In genomic region chr2:77925997-77926396, GRCm38 (mm10) we compare ENCODE assay signal across 15 mouse cellular contexts.
"Had no signal": no experiment of that assay in that cellular context is flagged by ENCODE, and none has a peak within 500 bp of the region (broad histone marks: within the 10 kb centered on the region; RNA-seq: fewer than 3 reads in every experiment).

No protein-coding gene starts in this region.

- H3K27me3 ChIP-seq: neural tube, embryonic 13.5 days; neural tube, embryonic 15.5 days; stomach, embryonic 15.5 days had no signal

- H3K9ac ChIP-seq: neural tube, embryonic 13.5 days; neural tube, embryonic 15.5 days; stomach, embryonic 15.5 days had no signal

- H3K4me3 ChIP-seq: neural tube, embryonic 13.5 days; neural tube, embryonic 15.5 days; stomach, embryonic 15.5 days had no signal

- H3K9me3 ChIP-seq: neural tube, embryonic 13.5 days; neural tube, embryonic 15.5 days; stomach, embryonic 15.5 days had no signal

- DNase-seq: retina, postnatal 1 day; right cerebral cortex, adult 18-20 months; right cerebral cortex, postnatal 14 days; right cerebral cortex, postnatal 25 days; right cerebral cortex, postnatal 4 days; spleen, adult 18-20 months; thymus, adult 18-20 months; thymus, adult 2 months; thymus, postnatal 14 days; thymus, postnatal 25 days; thymus, postnatal 36 days; thymus, postnatal 4 days had no signal

- H3K4me2 ChIP-seq: neural tube, embryonic 13.5 days; neural tube, embryonic 15.5 days; stomach, embryonic 15.5 days had no signal

- H3K27ac ChIP-seq: neural tube, embryonic 13.5 days; neural tube, embryonic 15.5 days; stomach, embryonic 15.5 days had no signal

- H3K4me1 ChIP-seq: neural tube, embryonic 13.5 days; neural tube, embryonic 15.5 days; stomach, embryonic 15.5 days had no signal
